Mouse (Mus musculus): Measurements from ENCODE around the gene Btf3.

GRCm38 (mm10) chr13:98353709-98354089 lies 36.9 kb upstream of the Btf3 start:
- TF ChIP-seq CTCF (IDR thresholded peaks at IDR 0.05; ENCODE audit: low read depth) (no peak), EP300 (IDR thresholded peaks at IDR 0.05; ENCODE audit: low read depth) (no peak)

Measured in heart, postnatal 0 days (tissue).